Mouse (Mus musculus) kidney, adult 8-10 months (tissue): ENCODE data around the gene Nmt2.

Experiments used
- DNase-seq, 2 experiments: peaks; one replicate each; pipeline ENCODE4 v3.0.0; 2022

The Nmt2 gene

DNA sequence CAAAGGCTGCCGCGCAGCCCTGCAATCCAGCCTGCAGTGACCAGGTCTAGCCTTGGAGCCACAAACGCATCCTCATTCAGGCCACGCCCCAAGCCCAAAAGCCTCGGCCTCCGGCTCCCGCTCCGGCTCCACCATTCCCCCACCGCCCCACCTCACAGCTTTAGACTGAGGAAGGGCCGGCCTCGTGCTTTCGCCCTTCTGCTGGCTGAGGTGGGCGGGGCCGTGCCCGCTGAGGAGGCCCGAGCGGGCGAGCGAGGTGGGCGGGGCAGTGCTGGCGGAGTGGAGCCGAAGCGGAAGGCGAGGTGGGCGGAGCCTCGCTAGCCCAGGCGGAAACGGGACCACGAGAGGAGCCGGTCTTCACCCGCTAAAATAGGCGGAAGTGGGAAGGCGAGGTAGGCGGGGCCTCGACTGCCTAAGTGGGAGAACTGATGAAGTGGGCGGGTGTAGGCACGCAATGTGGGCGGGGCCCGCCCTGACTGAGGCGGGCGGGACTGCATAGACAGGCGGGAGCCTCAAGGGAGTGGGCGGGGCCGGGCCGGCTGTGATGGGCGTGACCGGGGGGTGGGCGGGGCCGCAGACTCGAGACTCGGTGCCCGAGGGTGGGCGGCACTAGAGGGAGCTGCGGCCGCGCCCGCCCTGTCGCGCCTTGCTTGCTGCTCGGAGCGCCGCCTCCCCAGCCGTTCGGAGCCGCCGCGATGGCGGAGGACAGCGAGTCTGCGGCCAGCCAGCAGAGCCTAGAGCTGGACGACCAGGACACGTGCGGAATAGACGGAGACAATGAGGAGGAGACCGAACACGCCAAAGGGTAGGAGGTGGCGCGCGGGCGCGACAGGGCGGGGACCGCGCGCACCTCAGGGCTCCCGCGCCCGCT, at the start of gene Nmt2:
Gene Nmt2, plus strand, starts transcription at position 611 of the 871 bp plus-strand sequence.
- DNase-seq = peak; percentile 100

DNA sequence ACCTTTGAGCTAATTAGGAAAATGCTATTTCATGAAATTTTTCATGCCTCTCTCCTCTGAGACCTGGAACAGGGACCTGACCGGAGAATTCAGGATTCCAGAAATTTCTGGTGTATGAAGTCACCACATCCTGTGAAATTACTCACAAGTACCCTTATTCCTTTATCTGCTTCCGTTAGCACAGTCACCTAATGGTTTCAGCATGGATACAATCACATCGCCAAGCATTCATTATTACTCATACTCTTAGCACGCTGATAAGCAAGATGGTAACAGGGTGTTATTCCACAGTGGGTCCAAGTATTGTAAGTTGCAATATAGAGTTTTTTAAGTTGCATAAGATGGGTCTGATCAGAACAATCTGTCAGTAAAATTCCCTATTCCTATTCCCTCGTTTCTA, 44.8 kb upstream of the Nmt2 start:
- no peak for DNase-seq

DNA sequence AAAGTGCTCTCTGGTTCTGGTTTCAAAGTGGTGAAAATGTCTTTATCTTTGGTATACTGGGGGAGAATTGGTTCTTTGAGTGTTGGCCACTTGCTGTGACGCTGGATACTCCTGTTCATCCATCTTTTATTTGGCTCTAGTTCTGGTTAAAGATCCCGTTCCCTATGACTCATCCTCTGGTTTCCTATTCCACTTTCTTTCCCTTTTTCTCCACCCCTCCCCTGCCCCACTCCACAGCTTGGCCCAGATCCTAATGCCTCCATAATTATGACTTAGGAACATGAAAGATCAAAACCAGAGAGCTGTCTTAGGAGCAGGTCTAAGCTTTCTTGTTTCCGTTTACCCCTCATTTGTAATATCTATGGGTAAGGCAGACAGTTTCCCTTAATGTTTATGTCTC, 39.8 kb upstream of the Nmt2 start:
- no peak for DNase-seq

DNA sequence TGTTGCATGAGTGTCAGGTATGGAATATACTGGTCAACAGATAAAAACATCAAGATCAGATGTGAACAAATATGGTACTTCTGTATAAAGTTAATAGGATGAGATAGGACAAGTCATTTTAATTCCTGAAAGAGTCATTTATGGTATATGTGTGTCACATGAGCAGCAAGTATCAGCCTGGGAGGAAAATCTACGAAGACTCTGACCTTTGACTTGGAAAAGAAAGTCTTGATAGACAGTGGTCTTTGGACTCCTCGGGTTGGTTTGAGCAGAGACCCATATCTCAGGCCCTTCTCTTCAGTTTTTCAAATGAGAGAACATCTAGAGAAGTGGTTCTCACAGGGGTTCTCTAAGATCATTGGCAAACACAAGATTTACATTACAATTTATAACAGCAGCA, 32.7 kb upstream of the Nmt2 start:
- DNase-seq = no peak

DNA sequence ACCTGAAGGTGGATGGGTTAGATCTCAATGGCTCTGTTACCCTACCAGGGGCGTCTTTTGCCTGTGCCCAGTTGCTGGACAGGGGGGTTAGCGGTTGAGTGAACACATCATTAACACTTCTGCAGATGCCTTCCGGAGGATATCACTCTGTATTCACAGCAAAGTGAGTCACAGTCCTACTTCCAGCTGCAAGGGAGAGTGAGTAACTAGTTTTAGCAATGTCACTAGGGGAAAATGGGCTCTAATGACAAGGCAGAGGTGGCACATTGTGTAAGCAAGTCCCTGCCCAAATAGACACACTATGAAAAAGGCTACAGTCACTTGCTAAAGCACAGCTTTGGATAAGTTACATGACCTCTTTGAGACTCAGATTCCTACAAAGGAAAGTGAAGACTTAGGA, 17.5 kb upstream of the Nmt2 start:
- DNase-seq = no peak

DNA sequence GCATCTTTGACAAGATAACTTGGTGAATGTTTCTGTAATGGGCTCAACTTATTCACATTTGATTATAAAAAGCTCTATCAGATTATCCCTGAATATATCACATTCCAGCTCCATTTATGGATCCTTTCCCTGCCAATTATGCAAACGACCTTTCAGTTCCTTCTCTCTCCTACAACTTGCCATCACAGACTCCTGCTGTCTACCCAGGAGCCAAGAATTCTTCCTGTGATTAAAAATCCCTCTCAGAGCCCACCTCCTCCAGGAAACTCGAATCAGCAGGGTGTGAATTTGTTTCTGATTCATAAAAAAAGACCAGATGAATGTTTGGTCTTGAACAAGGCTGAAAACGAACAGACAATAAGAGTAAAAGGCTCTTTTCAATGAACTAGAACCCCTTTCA, 16.1 kb upstream of the Nmt2 start:
- DNase-seq = no peak

DNA sequence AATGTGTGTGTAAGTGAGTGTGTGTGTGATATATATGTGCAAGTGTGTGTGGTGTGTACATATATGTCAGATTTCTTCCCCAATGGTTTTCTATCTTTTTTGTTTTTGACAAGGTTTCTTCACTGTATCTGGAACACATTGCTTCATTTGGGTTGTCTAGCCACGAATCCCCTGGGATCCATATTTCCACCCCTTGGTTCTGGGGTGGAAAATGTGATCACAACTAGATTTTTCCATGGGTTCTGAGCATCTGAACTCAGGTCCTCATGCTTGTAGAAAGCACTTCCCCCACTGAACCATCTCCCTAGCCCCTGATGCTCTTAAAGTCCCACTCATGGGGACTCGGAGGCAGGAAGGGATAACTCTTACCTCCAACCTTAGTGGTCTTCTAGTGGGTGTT, 10.7 kb upstream of the Nmt2 start:
- no peak for DNase-seq

DNA sequence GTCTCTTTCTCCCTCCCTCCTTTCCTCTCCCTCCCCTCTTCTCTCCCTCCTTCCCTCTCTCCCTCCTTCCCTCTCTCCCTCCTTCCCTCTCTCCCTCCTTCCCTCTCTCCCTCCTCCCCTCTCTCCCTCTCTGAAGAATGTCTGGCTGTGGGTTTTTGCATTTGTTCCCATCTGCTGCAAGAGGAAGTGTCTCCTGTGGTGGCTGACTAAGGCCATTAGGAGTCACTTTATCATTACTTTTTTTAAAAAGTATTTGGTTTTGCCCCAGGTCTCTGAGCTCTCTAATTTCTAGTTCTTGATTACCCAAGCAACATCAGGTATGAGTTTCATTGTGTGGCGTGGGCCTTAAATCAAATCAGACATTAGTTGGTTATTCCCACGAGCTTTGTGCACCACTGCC, 7.9 kb upstream of the Nmt2 start:
- no peak for DNase-seq

DNA sequence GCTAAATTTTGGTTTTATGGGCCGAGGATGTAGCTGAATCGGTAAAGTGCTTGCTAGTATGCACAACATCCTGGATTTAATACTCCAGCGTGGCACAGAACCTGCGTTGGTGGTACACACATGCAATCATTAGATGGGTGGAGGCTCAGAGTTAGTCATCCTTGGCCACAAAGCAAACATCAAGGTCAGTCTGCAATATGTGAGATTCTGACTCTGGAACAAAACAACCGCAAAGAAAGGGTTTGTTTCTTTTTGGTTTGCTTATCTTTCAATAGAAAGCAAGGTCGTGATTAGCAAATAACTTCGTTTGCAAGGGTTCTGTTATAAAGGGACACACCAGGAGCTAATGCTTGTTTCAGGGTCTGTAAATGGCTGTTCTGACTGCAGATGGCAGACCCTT, 6.5 kb upstream of the Nmt2 start:
- no peak for DNase-seq

DNA sequence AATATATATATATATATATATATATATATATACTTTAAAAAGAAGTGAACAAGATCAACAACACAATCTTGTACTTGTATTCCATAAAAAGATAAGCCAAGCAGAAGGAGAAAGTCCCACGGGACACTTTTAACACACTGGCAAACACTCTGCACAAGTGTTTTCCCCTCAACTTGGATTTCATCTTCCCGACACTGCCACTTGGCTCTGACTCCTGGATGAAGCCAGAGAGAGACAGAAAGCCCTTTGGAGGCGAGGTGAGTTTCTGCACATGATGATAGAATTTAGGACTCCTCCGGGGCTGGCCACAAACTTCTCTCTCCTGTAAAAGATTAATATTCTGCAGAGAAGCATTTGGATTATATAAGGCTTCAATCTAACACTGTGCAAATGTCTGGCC, 2.7 kb upstream of the Nmt2 start:
- DNase-seq = no peak

DNA sequence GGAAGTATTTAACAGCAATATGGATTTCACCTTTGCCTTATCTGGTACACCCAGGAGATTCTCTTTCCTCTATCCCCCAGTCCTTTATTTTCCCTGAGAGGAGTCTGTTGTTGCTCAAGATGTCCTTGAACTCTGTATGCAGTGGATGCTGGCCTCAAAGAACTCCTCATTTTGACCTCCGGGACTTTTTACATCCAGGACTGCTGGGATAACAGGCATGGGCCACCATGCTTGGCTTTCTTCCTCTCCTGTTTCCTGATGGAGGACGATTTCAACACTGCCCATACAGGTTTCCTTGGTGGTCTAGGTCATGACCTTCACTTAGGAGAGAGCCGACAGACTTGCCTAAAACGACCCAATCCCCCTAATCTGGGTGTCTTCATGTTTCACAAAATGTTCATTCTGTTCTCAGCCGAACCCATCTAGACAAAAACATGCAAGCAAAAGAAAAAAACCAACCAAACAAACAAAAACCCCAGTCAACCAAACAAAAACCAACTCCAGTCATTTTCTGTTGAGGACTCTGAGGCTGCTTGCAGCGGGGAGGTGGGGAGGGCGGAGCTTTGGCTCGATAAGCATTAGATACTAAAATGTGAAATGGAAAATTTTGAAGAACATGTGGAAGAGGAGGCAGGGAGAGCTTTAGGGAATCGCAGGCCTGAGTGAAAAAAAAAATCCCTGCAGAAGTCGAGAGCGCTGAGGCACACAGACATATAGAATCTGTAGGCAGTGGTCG, 978 bp upstream of the Nmt2 start:
- DNase-seq = peak; percentile 2 to 17

DNA sequence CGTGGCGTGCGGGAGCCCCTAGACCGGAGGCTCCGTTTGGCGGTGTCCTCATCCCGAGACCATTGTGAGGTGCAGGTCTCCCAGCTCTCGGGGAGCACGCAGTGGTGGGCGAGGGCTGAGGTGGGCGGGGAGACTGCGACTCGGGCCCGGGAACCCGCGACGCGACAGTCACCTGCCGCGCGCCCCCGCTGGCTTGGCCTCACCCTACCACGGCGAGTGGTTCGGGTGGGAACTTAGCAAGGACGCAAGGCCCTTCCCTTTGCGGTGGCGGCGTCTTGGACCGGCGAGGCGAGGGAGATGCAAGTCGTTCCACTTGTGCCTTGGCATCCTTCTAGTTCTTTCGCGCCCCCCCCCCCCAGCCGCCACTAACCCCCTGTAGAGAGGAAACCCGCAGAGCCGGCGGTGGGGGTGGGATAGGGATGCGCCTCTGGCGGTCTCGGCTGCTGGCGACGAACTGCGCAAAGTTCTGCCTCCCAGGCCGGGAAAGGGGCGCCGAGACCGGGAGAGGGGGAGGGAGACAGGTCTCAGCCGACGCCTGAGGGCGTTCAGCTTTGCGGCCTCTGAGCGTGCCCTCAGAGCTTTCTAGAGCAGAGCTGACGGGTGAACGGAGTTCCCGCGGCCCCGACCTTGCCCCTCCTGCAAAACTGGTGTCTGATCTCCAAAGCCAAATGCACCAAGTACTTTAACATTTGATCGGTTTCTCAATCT, 615 bp downstream of the Nmt2 start:
- DNase-seq = peak; percentile 26 to 39

DNA sequence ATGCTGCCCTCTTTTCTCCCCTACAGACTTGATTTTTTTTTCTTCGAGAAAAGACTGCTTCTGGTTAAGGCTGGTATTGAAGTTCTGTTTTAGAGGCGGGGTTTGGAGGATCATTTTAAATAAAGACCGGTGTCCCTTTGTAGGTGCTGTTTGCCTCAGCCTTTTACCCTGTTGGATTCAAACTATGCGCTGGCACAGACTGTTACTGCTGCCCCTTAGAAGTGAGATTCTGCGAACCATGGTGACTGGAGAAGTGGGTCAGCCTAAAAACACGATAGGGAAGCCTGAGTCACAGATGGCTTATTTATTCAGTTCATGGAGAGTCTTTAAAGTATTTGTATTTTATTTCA, 1.1 kb downstream of the Nmt2 start:
- DNase-seq = peak in 1 of 2 experiments; percentile 7

DNA sequence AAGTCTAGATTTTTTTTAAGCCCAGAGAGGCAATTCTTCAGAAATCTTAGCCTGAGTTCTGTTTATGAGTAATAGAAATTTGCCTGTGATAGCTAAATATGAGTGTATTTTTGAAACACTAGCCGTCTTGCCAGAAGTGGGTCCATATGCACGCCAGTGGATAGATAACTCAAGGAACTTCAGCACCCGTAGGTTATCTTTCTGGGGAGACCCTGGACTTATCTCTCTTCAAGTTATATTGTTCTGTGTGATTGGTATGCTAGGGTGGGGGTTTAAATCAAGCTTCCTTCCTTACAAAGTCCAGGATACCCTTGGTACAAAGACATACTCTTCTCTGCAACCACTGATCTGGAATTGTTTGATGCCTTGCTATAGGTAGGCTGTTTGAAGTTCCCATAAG, 1.7 kb downstream of the Nmt2 start:
- DNase-seq = no peak

DNA sequence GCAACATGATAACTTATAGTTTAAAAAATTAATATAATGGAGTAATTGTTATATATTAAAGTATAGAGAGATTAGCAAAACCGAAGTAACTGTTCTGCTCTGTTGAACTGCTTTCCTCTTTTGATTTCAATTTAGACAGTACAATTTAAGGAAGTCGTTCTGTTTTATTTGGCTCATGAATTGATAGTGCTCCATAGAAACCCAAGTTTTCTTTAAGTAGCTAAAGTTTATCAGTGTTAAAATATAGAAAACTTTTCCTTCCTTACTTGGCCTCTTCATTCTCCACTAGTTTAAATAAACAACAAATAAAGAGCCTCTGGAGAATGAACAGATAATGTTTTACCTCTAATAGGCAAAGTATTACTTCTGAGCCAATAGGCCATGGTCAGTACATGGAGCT, 2.2 kb downstream of the Nmt2 start:
- DNase-seq = no peak

DNA sequence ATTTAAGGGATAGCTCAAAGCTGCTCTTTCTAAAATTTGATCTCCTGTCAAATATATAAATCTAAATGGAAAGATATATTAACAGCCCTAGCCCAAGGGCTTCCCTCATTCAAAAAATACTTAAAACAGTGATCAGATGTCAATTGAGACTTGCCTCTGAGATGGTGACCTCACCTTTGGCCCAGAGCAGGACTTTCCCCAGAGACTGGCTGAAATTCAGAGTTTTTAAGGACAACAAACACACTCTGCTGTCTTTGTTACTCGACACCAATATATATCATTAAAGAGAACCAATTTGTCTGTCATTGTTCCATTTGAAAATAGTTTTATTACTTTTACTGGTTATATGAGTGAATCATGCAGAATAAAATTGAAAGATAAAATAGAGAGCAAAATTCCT, 5.6 kb downstream of the Nmt2 start:
- no peak for DNase-seq

DNA sequence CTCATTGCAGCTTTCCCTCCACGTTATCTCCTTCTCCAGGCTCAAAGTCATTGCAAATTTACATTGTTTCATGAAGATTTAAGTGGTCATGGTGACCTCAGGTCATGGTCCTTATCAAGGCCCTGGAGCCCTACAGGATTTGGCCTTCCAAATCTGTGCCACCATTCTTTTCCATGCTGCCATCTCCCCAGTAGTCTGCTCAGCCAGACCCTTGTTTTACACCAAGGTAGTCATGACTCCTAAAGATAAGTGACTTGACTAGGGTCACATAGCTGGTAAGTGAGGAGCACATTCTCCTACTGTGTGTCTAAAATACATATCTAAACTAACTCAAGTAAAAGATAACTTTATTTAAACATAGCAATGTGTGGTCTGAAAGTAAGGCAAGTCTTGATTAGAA, 8.2 kb downstream of the Nmt2 start:
- no peak for DNase-seq

DNA sequence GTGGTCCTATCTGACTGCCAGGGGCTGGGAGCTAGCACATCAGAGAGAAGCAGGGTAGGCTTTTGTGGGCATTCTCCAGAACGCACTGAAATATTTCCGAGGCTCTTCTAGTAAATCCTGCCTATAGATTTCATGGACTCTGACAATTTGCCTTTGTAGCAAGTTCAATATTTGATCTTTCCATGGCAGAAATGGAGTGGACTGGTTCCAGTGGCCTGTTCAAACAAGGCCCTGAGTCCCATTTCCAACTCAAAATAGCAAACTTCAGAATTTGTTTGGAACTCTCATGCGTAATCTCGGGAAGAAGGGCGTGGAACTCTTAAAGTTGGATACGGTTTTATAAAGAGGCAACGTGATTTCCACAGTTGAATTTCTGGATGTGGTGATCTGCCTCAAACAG, 11.8 kb downstream of the Nmt2 start:
- no peak for DNase-seq

DNA sequence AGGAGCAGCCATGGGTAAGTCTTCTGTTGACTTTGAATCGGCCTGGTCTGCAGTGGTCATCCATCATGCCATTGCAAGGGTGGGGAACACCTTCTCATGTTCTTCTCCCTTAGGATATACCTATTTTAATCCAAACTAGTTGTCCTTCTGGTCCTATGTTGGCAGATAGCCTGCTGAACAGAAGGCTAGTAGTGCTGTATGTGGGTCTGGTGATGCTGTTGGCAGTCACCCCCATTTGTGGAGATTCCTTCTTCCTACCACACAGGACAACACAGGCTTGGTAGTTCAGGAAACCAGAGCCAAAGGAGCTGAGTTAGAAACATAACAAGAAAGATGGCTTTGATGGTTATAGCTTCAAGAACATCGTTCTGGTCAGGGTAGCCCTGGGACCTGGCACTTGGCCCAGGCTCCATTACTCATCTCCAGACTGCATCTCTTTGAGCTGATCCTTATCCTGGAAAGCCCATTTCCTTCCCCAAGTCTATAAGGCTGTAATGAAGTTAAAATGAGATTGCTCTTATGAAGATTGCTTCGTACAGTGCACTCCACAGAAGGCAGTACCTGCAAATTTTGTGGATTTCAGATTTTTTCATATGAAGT, 21.5 kb downstream of the Nmt2 start:
- DNase-seq = peak in 1 of 2 experiments; percentile 9

DNA sequence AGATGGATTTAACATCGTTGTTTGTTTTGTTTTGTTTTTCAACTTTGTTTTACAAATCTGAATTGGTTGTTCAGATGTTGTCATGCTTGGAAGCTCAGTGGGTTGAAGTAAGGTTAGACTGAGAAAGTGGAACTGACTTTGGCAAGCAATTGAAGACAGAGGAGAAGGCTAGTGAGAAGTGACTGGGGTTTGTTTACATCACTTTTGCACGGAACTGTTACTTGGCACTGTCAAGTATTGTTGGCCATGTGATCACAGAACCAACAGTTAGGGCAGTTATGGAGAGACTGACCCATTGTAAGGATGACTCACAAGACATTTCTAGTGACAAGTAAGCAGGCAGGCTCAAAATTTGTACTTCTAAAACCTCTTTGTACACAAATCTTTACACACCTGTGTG, 39.1 kb downstream of the Nmt2 start:
- no peak for DNase-seq

DNA sequence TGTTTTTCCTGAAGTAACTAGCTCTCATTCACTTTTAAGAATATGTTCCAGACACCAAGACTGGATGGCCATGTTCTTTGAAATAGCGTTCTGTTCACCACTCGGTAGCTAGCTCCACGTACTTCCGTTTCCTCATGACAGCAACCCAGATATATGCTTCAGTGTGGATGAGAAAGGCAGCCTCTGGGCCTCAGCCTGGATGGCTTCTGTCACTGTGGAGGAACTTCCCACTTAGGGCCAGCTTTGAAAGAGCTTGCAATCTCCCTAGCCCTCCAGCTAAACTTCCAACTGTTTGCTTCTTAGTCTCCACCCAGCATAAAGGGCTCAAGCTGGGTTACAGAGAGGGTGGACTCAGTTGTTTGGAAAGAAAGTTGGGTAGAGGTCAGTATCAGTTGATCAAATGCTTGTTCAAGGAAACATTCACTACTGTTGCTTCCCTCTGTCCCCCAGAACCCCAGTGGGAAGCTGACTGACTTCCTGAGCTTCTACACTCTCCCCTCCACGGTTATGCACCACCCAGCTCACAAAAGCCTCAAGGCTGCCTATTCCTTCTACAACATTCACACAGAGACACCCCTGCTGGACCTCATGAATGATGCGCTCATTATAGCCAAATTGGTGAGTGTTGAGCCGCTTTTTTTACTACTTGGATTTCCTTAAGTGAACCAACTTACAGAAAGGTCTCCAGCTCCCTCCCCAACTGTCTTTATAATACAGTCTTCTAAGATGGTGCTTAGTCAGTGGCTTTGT, 40.5 kb downstream of the Nmt2 start:
- no peak for DNase-seq

DNA sequence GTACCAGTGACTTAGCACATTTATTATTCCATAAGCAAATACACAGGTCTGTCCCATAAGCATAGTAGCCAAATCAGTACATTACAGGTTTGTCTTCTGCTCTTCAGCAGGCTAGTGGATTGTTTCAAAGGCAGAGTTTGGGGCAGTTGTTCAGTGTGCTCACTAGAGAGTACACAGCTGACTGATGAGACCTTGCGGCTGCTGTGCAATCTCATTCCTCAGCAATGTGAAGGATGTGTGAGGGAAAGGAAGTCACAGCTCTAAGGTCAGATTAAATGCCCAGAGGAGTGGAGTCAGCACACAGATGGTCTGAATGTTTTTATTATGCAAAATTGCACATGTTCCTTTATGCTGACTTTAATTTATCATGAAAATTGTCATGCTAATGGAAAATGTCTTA, 42.5 kb downstream of the Nmt2 start:
- DNase-seq = no peak

DNA sequence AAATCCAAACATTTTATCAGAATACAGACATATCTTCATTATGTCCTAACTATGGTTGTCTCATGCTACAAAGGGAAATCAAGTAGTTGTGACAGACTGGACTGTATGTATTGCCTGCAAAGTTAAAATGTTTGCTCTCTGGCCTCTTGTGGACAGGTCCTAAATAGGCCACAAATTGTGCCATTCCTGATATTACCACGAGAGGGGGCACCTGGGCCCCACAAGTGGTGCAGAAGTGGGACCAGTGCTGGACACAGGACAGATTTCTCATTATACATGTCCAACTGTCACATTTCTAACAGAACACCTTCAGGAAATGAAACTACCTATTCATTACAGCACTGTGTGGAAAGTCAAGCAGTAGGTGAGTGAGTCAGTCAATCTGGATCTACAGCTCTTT, 43.3 kb downstream of the Nmt2 start:
- peak; percentile 32 to 74 for DNase-seq
